Mouse (Mus musculus) forebrain, embryonic 14.5 days (tissue): ENCODE results near the gene Gpr18. TPM values are rescaled to one million over a fixed set of nuclear protein-coding genes. Genes with fewer than 3 reads are reported as not detected.

Experiments
- ATAC-seq: fragments of 200-750 bp; cut with Nextera tagmentation; 2 replicates; pipeline ENCODE4 v1.8.0; 2017; ENCODE audit warnings: mild to moderate bottlenecking, moderate library complexity
- DNase-seq: peaks from one replicate; pipeline ENCODE4 v3.0.0-alpha.2; 2015; ENCODE audit warnings: low spot score
- H3K27ac ChIP-seq: fragments of 300-500 bp; sonication (generic); 2 replicates; pipeline ENCODE4 v1.5.1; 2014; ENCODE audit warnings: low read depth, mild to moderate bottlenecking, control low read depth, low read length, moderate library complexity
- H3K27me3 ChIP-seq: fragments of 300-500 bp; sonication (generic); replicated peaks from 2 replicates; pipeline ENCODE4 v1.6.1; 2014; ENCODE audit warnings: low read length, control low read depth, mixed read lengths; ENCODE audit not compliant: control insufficient read depth, insufficient read depth
- H3K36me3 ChIP-seq: fragments of 300-500 bp; sonication (generic); 2 replicates; pipeline ENCODE4 v1.6.1; 2014; ENCODE audit warnings: low read length, control low read depth; ENCODE audit not compliant: control insufficient read depth, insufficient read depth
- H3K4me1 ChIP-seq: fragments of 300-500 bp; sonication (generic); 2 replicates; pipeline ENCODE4 v1.6.1; 2014; ENCODE audit warnings: antibody characterized with exemption, low read length, control low read depth; ENCODE audit not compliant: control insufficient read depth, insufficient read depth
- H3K4me2 ChIP-seq: fragments of 300-500 bp; sonication (generic); 2 replicates; pipeline ENCODE4 v1.6.1; 2014; ENCODE audit warnings: mild to moderate bottlenecking, control low read depth, low read length
- H3K4me3 ChIP-seq: fragments of 300-500 bp; sonication (generic); 2 replicates; pipeline ENCODE4 v1.5.1; 2014; ENCODE audit warnings: low read depth, low read length, control low read depth
- H3K9ac ChIP-seq: fragments of 300-500 bp; sonication (generic); 2 replicates; pipeline ENCODE4 v1.6.1; 2014; ENCODE audit warnings: mild to moderate bottlenecking, low read length, control low read depth, moderate library complexity
- H3K9me3 ChIP-seq: fragments of 300-500 bp; sonication (generic); replicated peaks from 2 replicates; pipeline ENCODE4 v1.6.1; 2016; ENCODE audit warnings: low read length, control low read depth, mixed read lengths; ENCODE audit not compliant: control insufficient read depth
- WGBS: fragments of 180-500 bp; shearing (Covaris S2); extraction: QIAGEN DNeasy Blood & Tissue Kit; methylation state at CpG from one replicate; pipeline ENCODE4 v1.1.7; 2014; 5-methylcytosine and 5-hydroxymethylcytosine counted together
- polyA plus RNA-seq: library from polyadenylated mRNA; unstranded; fragments of >200 nt; fragmentation: Nextera tagmentation; extraction: Ambion mirVana; gene quantifications from 2 replicates; pipeline ENCODE4 v1.2.1, GENCODE M21; 2014

The Gpr18 gene
- polyA plus RNA-seq, 1 experiment from 2014 or later: not detected

DNA sequence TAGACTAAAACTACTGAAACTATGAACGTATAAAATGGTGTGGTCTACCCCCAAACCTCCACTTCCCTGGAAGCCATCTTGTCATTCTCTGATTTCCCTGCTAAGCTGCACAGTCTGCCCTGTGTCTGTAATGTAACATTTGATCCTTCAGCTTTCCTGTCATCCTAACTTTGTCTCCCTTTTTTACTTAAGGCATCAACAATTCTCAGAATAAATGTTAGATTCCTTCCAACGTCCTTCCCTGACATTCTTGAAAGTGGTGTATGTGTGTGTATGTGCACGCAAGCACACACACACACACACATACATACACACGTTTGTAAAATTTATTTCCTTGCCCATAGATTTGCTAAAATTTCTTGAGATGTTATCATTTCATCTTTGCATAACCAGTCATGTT lies 44.5 kb upstream of the Gpr18 start:
- Histone ChIP-seq H3K27ac (no peak overlapping the region), H3K4me3 (no peak overlapping the region), H3K4me2 (no peak overlapping the region), H3K4me1 (peaks cover 8% of the 10 kb centered on the region), H3K9ac (no peak overlapping the region), H3K36me3 (no peaks in the 10 kb centered on the region), H3K9me3 (no peaks in the 10 kb centered on the region), H3K27me3 (no peaks in the 10 kb centered on the region)
- WGBS: 88% methylated on average over 4 of the region's 4 CpGs
- no peak for DNase-seq
- ATAC-seq: no peak

- WGBS: 92% methylated on average over 3 of the region's 3 CpGs
- no peak overlapping the region for H3K27ac ChIP-seq
- H3K4me3 ChIP-seq: no peak overlapping the region
- H3K4me1 ChIP-seq: peaks cover 8% of the 10 kb centered on the region
- no peaks in the 10 kb centered on the region for H3K9me3 ChIP-seq
- 0 out of 2 replicates have a peak, but pooled peaks cover under 1% of the 10 kb centered on the region for H3K36me3 ChIP-seq
- no peaks in the 10 kb centered on the region for H3K27me3 ChIP-seq
- DNase-seq (no peak), ATAC-seq (no peak)
- no peak overlapping the region for H3K9ac ChIP-seq
- no peak overlapping the region for H3K4me2 ChIP-seq
Observed at GRCm38 (mm10) chr14:121959538-121959980, 44.0 kb upstream of the Gpr18 start.

GRCm38 (mm10) chr14:121958751-121959537 lies 43.4 kb upstream of the Gpr18 start:
- Histone ChIP-seq H3K36me3 (0 out of 2 replicates have a peak, but pooled peaks cover 4% of the 10 kb centered on the region), H3K9me3 (no peaks in the 10 kb centered on the region), H3K9ac (no peak overlapping the region), H3K27ac (no peak overlapping the region), H3K4me1 (peaks cover 7% of the 10 kb centered on the region), H3K4me2 (no peak overlapping the region), H3K4me3 (no peak overlapping the region), H3K27me3 (no peaks in the 10 kb centered on the region)
- WGBS: 89% methylated on average over 10 of the region's 10 CpGs
- DNase-seq (no peak), ATAC-seq (no peak)

DNA sequence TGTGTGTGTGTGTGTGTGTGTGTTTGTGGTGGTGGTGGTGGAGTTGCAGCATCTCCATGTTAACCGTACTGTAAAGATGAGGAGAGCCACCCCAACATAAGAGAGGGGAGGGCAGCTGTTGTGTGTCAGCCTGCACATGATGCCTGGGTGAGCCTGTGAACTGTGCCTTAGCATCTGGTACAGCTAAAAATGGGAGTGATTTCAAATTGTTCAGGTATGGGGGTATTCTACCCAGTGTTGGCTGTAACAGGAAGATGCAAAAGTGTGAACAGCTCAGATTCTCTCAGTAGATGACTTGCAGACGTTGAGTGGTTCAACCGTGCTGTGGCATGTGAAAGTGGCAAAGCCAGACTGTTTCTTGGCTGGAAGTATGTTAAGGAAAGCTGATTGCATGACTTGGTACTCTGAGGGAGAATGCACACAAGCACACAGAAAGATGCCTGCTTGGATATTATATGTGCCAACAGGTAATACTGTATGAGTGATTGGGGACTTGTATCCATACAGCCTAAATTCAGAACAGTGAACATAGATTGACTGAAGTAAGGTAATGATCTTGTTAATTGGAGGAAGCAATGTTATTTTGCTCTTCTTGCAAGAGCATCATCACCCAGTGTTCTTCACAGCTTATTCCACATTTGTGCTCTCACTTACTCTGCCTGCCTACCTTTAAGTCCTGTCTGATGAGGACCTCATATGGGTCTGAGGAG lies 42.6 kb upstream of the Gpr18 start:
- H3K27ac ChIP-seq: no peak overlapping the region
- no peak overlapping the region for H3K4me3 ChIP-seq
- H3K27me3 ChIP-seq: no peaks in the 10 kb centered on the region
- H3K4me2 ChIP-seq: no peak overlapping the region
- H3K36me3 ChIP-seq: 0 out of 2 replicates have a peak, but pooled peaks cover 4% of the 10 kb centered on the region
- no peak for DNase-seq
- WGBS: 90% methylated on average over 3 of the region's 3 CpGs
- H3K4me1 ChIP-seq: no peaks in the 10 kb centered on the region
- ATAC-seq: no peak
- no peaks in the 10 kb centered on the region for H3K9me3 ChIP-seq
- H3K9ac ChIP-seq: no peak overlapping the region

DNA sequence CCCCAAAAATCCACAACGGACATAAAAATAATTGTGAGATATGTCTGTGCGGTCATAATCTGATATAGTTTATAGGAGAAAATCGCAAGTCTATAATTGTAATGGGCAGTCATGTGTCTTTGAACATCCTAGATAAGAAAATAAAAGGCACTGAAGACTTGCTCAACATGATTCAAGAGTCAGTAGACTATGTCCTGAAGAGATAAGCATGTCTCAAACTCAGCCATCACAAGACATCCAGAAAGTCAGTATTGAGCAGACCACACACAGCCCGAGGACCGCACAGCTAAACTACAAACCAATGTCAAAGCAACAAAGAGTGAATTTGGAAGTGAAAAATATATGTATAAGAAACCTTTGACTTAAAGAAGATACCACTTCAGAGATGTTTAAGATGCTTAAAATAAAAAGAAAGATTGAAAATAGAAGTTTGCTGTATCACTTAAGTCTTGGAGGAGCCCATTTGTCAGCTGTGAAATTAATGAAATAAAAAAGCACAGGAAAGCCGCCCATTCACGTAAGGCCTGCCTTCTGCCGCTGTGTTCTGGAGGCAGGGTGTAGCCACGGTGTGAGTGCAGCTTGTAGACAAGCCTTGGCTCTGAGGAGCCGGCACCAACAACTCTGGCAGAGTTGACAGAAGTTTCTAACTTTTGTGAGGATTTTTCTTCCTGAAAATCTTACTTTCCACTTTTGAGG lies 41.7 kb upstream of the Gpr18 start:
- DNase-seq (no peak), ATAC-seq (no peak)
- WGBS: 95% methylated on average over 10 of the region's 10 CpGs
- no peaks in the 10 kb centered on the region for H3K4me1 ChIP-seq
- H3K27me3 ChIP-seq: no peaks in the 10 kb centered on the region
- 0 out of 2 replicates have a peak, but pooled peaks cover 4% of the 10 kb centered on the region for H3K36me3 ChIP-seq
- no peaks in the 10 kb centered on the region for H3K9me3 ChIP-seq
- H3K9ac ChIP-seq: no peak overlapping the region
- H3K27ac ChIP-seq: no peak overlapping the region
- H3K4me3 ChIP-seq: no peak overlapping the region
- H3K4me2 ChIP-seq: no peak overlapping the region

DNA sequence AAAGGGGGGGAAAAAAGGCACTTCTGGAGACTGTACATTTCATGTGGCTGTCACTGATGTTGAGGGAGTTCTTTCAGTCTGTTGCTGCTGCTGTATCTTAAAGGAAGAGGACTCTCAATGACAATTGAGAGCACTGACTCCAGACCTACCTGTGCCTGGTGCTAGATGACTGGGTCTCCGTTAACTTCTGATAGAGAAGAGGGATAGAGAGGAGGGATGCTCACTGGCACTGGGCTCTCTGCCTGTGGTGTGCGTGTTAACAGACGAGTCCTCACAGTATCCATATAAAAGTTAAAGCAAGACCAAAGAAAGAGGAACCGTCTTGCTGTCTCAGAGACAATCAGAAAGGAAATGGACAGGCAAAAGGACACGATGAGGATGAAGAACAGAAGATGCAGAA lies 40.7 kb upstream of the Gpr18 start:
- Histone ChIP-seq H3K4me2 (no peak overlapping the region), H3K27ac (no peak overlapping the region), H3K4me1 (no peaks in the 10 kb centered on the region), H3K36me3 (0 out of 2 replicates have a peak, but pooled peaks cover 4% of the 10 kb centered on the region), H3K27me3 (no peaks in the 10 kb centered on the region), H3K9ac (no peak overlapping the region), H3K9me3 (no peaks in the 10 kb centered on the region), H3K4me3 (no peak overlapping the region)
- ATAC-seq (no peak), DNase-seq (no peak)
- 95% methylated on average over 5 of the region's 5 CpGs for WGBS

- 92% methylated on average over 5 of the region's 5 CpGs for WGBS
- no peak for DNase-seq
- H3K27me3 ChIP-seq: no peaks in the 10 kb centered on the region
- no peak overlapping the region for H3K4me3 ChIP-seq
- no peaks in the 10 kb centered on the region for H3K9me3 ChIP-seq
- H3K27ac ChIP-seq: no peak overlapping the region
- H3K9ac ChIP-seq: no peak overlapping the region
- H3K4me2 ChIP-seq: no peak overlapping the region
- no peaks in the 10 kb centered on the region for H3K4me1 ChIP-seq
- H3K36me3 ChIP-seq: 0 out of 2 replicates have a peak, but pooled peaks cover 4% of the 10 kb centered on the region
- no peak for ATAC-seq
Observed at GRCm38 (mm10) chr14:121955176-121955795, 39.7 kb upstream of the Gpr18 start.

- ATAC-seq: no peak
- Histone ChIP-seq H3K27me3 (no peaks in the 10 kb centered on the region), H3K4me1 (no peaks in the 10 kb centered on the region), H3K4me2 (no peak overlapping the region), H3K27ac (no peak overlapping the region), H3K9ac (no peak overlapping the region), H3K9me3 (no peaks in the 10 kb centered on the region), H3K36me3 (0 out of 2 replicates have a peak, but pooled peaks cover 4% of the 10 kb centered on the region), H3K4me3 (no peak overlapping the region)
- 97% methylated on average over 12 of the region's 12 CpGs for WGBS
- no peak for DNase-seq
Observed at GRCm38 (mm10) chr14:121954608-121955007, 39.0 kb upstream of the Gpr18 start.
